Mouse (Mus musculus): ENCODE data around the gene Gls2. TPM values are rescaled to one million over a fixed set of nuclear protein-coding genes. Genes with fewer than 3 reads are reported as not detected.

Gls2 gene
- polyA plus RNA-seq (2012; rRNA removed) = 7.5 and 8.4 TPM in 2 replicates

DNA sequence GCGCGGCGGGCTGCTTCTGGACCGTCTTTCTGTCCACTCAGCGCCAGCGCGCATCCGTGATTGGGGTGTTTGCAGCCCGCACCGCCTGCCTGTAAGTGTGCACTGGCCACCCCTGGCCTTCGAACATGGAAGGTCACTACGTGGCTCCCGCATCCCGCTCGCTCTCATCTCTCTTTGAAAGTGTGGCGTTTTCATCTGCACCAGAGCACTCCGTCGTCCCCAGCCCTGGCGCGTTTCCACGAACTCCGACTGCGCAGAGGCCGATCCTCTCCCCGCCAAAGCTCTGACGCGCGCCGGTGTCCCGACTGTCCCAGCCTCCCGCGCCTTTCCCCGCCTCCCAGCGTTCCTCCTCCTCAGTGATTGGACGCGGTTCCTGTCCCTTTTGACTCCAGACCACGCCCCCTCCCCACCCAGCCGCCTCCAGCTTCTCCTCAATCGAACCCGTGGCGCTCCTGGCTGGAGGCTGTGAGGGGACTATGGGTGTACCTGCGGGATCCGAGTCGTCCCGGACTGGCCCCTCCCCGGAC lies at the start of gene Gls2:
Gene Gls2, plus strand, starts transcription at position 434 of the 527 bp plus-strand sequence.

GRCm38 (mm10) chr10:128179989-128180388 lies 14.3 kb upstream of the Gls2 start, which contains the start of gene Rbms2:
Gene Rbms2, minus strand, starts transcription at chr10:128180297.

DNA sequence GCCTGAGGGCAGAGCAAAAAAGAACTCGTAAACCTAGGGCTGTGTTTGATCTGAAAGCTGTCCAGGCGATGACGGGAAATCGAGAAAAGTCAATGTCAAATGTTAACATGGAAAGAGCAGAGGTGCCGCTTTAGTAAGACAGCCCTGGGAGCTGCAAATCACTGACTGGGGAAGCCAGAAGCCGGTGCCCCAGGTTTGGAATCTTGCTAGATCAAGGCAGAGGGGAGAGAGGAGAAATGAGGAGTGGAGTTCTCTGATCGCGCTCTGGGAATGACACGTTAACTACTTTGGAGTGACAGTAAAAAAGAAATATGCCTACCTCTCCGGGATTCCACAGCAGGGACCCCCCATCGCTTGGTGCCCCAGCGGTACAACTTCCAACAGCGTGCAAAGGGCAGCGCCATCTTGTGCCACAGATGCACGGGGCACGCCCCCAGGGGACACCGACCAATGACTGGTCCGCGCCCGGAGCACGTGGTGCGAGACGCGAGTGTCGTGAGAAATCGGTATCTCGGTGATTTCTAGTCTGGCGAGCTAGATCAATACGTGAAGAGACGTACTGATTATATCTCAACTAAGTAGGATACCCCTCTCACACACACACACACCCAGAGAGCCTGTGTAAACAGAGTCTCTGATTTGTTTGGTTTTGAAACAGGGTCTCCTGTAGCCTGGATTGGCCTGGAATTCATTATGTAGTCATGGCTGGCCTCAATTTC lies 17.3 kb downstream of the Gls2 start, which contains the start of gene Spryd4:
Gene Spryd4, minus strand, starts transcription at position 418 of the 719 bp plus-strand sequence.

DNA sequence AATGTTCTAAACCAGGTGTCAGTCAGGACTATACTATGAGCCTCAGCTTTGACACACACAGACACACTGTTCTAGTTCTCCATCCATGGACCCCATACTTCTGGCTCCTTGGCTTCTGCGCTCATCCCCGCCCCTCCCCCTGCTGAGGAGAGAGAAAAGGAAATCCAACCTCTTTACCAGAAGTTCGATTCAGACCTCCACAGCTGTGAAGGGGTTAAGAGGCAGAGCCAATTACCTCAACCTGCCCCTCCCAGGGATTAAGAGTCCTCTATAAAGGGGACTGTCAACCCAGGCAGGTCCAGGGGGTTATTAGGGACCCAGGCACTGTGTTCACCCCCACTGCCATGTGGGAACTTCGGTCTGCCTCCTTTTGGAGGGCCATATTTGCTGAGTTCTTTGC lies 31.3 kb downstream of the Gls2 start, which contains the start of gene Mip:
Gene Mip, plus strand, starts transcription at position 301 of the 400 bp plus-strand sequence.

GRCm38 (mm10) chr10:128231697-128232419 lies 37.6 kb downstream of the Gls2 start, which contains the start of gene Timeless:
Gene Timeless, plus strand, starts transcription at chr10:128232065.

GRCm38 (mm10) chr10:128253677-128254255 lies 59.5 kb downstream of the Gls2 start, which contains the start of gene Apon:
Gene Apon, plus strand, starts transcription at chr10:128254096.

Other genes starting within 250 kb of the Gls2 start
- not detected in 2 replicates for gene Hsd17b6, start 186.8 kb upstream of the Gls2 start, polyA plus RNA-seq (2012; rRNA removed)
- 2.0 and 2.3 TPM in 2 replicates for gene Prim1, start 179.3 kb upstream of the Gls2 start, polyA plus RNA-seq (2012; rRNA removed)
- gene Naca, start 158.9 kb upstream of the Gls2 start, polyA plus RNA-seq (2012; rRNA removed) = 168 and 269 TPM in 2 replicates
- 31.9 and 33.8 TPM in 2 replicates for gene Ptges3, start 135.5 kb upstream of the Gls2 start, polyA plus RNA-seq (2012; rRNA removed)
- gene Atp5b, start 111.2 kb upstream of the Gls2 start, polyA plus RNA-seq (2012; rRNA removed) = 5,215 and 5,581 TPM in 2 replicates
- 30.8 and 32.8 TPM in 2 replicates for gene Baz2a, start 102.9 kb upstream of the Gls2 start, polyA plus RNA-seq (2012; rRNA removed)
- gene Rbms2, start 14.2 kb upstream of the Gls2 start, polyA plus RNA-seq (2012; rRNA removed) = 53.3 and 58.5 TPM in 2 replicates
- 10.3 and 13.3 TPM in 2 replicates for gene Spryd4, start 17.4 kb downstream of the Gls2 start, polyA plus RNA-seq (2012; rRNA removed)
- gene Mip, start 31.4 kb downstream of the Gls2 start, polyA plus RNA-seq (2012; rRNA removed) = not detected in 2 replicates
- 2.1 and 3.0 TPM in 2 replicates for gene Timeless, start 37.6 kb downstream of the Gls2 start, polyA plus RNA-seq (2012; rRNA removed)
- 0.12 TPM in 2 replicates for gene Apon, start 59.6 kb downstream of the Gls2 start, polyA plus RNA-seq (2012; rRNA removed)
- 0.20 and 0.29 TPM in 2 replicates for gene Apof, start 74.2 kb downstream of the Gls2 start, polyA plus RNA-seq (2012; rRNA removed)
- gene Stat2, start 76.1 kb downstream of the Gls2 start, polyA plus RNA-seq (2012; rRNA removed) = 20.7 and 21.5 TPM in 2 replicates
- gene Il23a, start 104.3 kb downstream of the Gls2 start, polyA plus RNA-seq (2012; rRNA removed) = 0.24 and 0.28 TPM in 2 replicates
- gene Pan2, start 108.9 kb downstream of the Gls2 start, polyA plus RNA-seq (2012; rRNA removed) = 19.3 and 23.6 TPM in 2 replicates
- gene Cnpy2, start 128.0 kb downstream of the Gls2 start, polyA plus RNA-seq (2012; rRNA removed) = 43.9 and 51.7 TPM in 2 replicates
- 277 and 300 TPM in 2 replicates for gene Cs, start 143.3 kb downstream of the Gls2 start, polyA plus RNA-seq (2012; rRNA removed)
- 114 and 153 TPM in 2 replicates for gene Coq10a, start 174.5 kb downstream of the Gls2 start, polyA plus RNA-seq (2012; rRNA removed)
- 29.3 and 32.7 TPM in 2 replicates for gene Ankrd52, start 182.7 kb downstream of the Gls2 start, polyA plus RNA-seq (2012; rRNA removed)
- 138 and 172 TPM in 2 replicates for gene Slc39a5, start 206.8 kb downstream of the Gls2 start, polyA plus RNA-seq (2012; rRNA removed)
- gene Nabp2, start 217.0 kb downstream of the Gls2 start, polyA plus RNA-seq (2012; rRNA removed) = 27.4 and 27.5 TPM in 2 replicates
- 21.8 and 24.4 TPM in 2 replicates for gene Rnf41, start 217.2 kb downstream of the Gls2 start, polyA plus RNA-seq (2012; rRNA removed)

Measured in colon, adult 2 months (tissue).